Mouse (Mus musculus) hindbrain, postnatal 0 days (tissue): Measurements from ENCODE around the gene Reep3. TPM values are rescaled to one million over a fixed set of nuclear protein-coding genes. Genes with fewer than 3 reads are reported as not detected.
A peak's percentile ranks its signal among the peaks of the same experiment; 100 is the strongest.

Source experiments
- ATAC-seq: fragments of 200-750 bp; cut with Nextera tagmentation; 2 replicates; pipeline ENCODE4 v1.8.0; 2017; ENCODE audit warnings: mild to moderate bottlenecking, moderate TSS enrichment, moderate library complexity
- DNase-seq: peaks from one replicate; pipeline ENCODE4 v3.0.0-alpha.2; 2015; ENCODE audit warnings: low spot score
- H3K27ac ChIP-seq: fragments of 300-500 bp; sonication (generic); 2 replicates; pipeline ENCODE4 v1.5.1; 2014; ENCODE audit warnings: mild to moderate bottlenecking
- H3K27me3 ChIP-seq: fragments of 300-500 bp; sonication (generic); 2 replicates; pipeline ENCODE4 v1.6.1; 2014; ENCODE audit warnings: low read length, mixed read lengths; ENCODE audit not compliant: insufficient read depth
- H3K36me3 ChIP-seq: fragments of 300-500 bp; sonication (generic); 2 replicates; pipeline ENCODE4 v1.6.1; 2014; ENCODE audit warnings: low read length, mixed read lengths; ENCODE audit not compliant: insufficient read depth
- H3K4me1 ChIP-seq: fragments of 300-500 bp; sonication (generic); 2 replicates; pipeline ENCODE4 v1.6.1; 2014; ENCODE audit warnings: antibody characterized with exemption, low read length, mixed read lengths; ENCODE audit not compliant: insufficient read depth
- H3K4me2 ChIP-seq: fragments of 300-500 bp; sonication (generic); 2 replicates; pipeline ENCODE4 v1.6.1; 2014; ENCODE audit warnings: low read depth, mild to moderate bottlenecking, low read length, moderate library complexity, mixed read lengths
- H3K4me3 ChIP-seq: fragments of 300-500 bp; sonication (generic); 2 replicates; pipeline ENCODE4 v1.5.1; 2014; ENCODE audit warnings: low read length
- H3K9ac ChIP-seq: fragments of 300-500 bp; sonication (generic); replicated peaks from 2 replicates; pipeline ENCODE4 v1.6.1; 2014; ENCODE audit warnings: mild to moderate bottlenecking, low read length, moderate library complexity, mixed read lengths
- H3K9me3 ChIP-seq: fragments of 300-500 bp; sonication (generic); 2 replicates; pipeline ENCODE4 v1.6.1; 2016; ENCODE audit warnings: low read length, mixed read lengths
- CTCF ChIP-seq: IDR thresholded peaks from 2 replicates; pipeline ENCODE4 v1.5.1; 2016; ENCODE audit warnings: antibody characterized with exemption, control low read depth, low read depth
- WGBS: fragments of 180-500 bp; shearing (Covaris S2); extraction: QIAGEN DNeasy Blood & Tissue Kit; methylation state at CpG from one replicate; pipeline ENCODE4 v1.1.7; 2014; 5-methylcytosine and 5-hydroxymethylcytosine counted together
- polyA plus RNA-seq: library from polyadenylated mRNA; unstranded; fragments of >200 nt; fragmentation: Nextera tagmentation; extraction: Ambion mirVana; gene quantifications from 2 replicates; pipeline ENCODE4 v1.2.1, GENCODE M21; 2015
- total RNA-seq: library from RNA; depleted of rRNA; stranded (reverse); fragments of >200 nt; gene quantifications from 2 replicates; pipeline ENCODE4 v1.2.3, GENCODE M21; 2014

Reep3 gene
- total and polyA plus RNA-seq, 2 experiments from 2014 or later = 33.9 to 36.2 TPM

DNA sequence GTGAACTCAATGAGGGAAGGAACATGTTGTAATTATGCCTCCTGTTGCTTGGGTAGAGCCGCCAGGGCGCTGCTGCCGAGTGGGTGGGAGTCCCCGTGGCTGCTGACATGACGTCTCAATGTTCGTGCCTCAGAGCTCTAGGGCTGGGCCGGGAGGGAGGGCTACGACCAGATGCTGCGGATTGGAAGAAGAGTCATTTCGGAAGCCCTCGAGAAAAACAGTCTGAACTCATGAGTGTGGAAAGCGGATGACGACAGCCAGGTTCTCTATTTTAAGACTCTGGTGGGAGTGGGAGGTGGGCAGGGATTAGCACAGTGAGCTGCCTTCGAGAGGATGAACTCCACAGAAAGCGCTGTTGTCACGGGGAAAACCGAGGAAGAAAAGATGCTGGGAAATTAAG, 57.7 kb downstream of the Reep3 start:
- no peak overlapping the region for H3K9ac ChIP-seq
- no peak for TF ChIP-seq CTCF
- no peak overlapping the region for H3K4me3 ChIP-seq
- 53% methylated on average over 17 of the region's 17 CpGs for WGBS
- no peaks in the 10 kb centered on the region for H3K36me3 ChIP-seq
- H3K27me3 ChIP-seq = no peaks in the 10 kb centered on the region
- peaks cover 3% of the 10 kb centered on the region; the same call in 1 of the 2 replicates for H3K4me1 ChIP-seq
- H3K9me3 ChIP-seq = no peaks in the 10 kb centered on the region
- ATAC-seq = no peak
- no peak overlapping the region for H3K4me2 ChIP-seq
- no peak for DNase-seq
- H3K27ac ChIP-seq = no peak overlapping the region

DNA sequence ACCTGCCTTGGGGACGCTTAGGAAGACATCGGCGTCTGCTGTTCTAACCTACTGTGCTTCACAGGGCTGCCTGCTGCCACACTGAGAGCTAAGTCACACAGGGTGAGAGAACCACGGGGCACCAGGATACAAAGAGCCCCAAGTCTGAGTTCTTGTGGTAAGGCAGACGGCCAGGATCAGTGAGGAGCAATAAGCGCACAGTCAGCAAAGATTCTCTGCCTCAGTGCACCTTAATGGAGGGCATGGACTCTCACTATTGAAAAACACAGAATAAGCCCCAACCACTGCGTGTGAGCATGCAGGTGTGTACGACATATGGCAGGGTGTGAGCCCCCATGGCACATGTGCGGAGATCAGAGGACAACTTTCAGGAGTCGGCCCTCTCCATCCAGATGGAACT, 60.2 kb downstream of the Reep3 start:
- Histone ChIP-seq H3K9me3 (no peaks in the 10 kb centered on the region), H3K9ac (no peak overlapping the region), H3K4me3 (no peak overlapping the region), H3K4me2 (no peak overlapping the region), H3K27ac (no peak overlapping the region), H3K4me1 (no peaks in the 10 kb centered on the region; the same call in 1 of the 2 replicates), H3K27me3 (no peaks in the 10 kb centered on the region), H3K36me3 (no peaks in the 10 kb centered on the region)
- DNase-seq (no peak), ATAC-seq (no peak)
- TF ChIP-seq CTCF = no peak
- WGBS = 78% methylated on average over 10 of the region's 10 CpGs

DNA sequence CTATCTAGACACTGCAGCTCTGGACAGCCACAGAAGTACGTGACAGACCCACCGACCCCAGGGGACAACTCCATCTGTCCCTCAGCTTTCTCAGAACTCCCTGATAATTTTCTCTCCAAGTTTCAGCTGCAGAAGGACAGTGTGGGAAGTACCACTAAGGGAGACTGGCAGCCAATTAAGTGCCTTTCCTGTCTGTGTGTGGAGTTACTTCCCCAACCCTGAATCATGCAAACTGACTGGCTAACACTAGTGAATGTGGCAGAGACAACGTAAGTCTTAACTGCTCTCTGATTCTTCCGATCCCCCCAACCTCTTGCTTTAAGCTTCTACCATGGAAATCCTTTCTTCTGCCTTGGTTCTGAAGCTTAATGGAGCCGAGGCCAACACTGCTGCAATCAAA, 60.6 kb downstream of the Reep3 start:
- no peak overlapping the region for H3K4me2 ChIP-seq
- no peaks in the 10 kb centered on the region for H3K9me3 ChIP-seq
- no peaks in the 10 kb centered on the region for H3K36me3 ChIP-seq
- H3K4me1 ChIP-seq = no peaks in the 10 kb centered on the region; the same call in 1 of the 2 replicates
- no peak for DNase-seq
- TF ChIP-seq CTCF = no peak
- no peak overlapping the region for H3K4me3 ChIP-seq
- H3K9ac ChIP-seq = no peak overlapping the region
- ATAC-seq = no peak
- H3K27me3 ChIP-seq = no peaks in the 10 kb centered on the region
- H3K27ac ChIP-seq = no peak overlapping the region
- 70% methylated on average over 5 of the region's 5 CpGs for WGBS

- 86% methylated on average over 7 of the region's 7 CpGs for WGBS
- H3K27ac ChIP-seq = no peak overlapping the region
- no peak overlapping the region for H3K4me2 ChIP-seq
- no peak overlapping the region for H3K4me3 ChIP-seq
- DNase-seq (no peak), ATAC-seq (no peak)
- H3K27me3 ChIP-seq = no peaks in the 10 kb centered on the region
- TF ChIP-seq CTCF = no peak
- no peak overlapping the region for H3K9ac ChIP-seq
- 0 out of 2 replicates have a peak, but pooled peaks cover 5% of the 10 kb centered on the region for H3K36me3 ChIP-seq
- H3K4me1 ChIP-seq = no peaks in the 10 kb centered on the region; the same call in 1 of the 2 replicates
- no peaks in the 10 kb centered on the region for H3K9me3 ChIP-seq
These were observed 65.6 kb downstream of the Reep3 start for GRCm38 (mm10) chr10:67031186-67031585.

DNA sequence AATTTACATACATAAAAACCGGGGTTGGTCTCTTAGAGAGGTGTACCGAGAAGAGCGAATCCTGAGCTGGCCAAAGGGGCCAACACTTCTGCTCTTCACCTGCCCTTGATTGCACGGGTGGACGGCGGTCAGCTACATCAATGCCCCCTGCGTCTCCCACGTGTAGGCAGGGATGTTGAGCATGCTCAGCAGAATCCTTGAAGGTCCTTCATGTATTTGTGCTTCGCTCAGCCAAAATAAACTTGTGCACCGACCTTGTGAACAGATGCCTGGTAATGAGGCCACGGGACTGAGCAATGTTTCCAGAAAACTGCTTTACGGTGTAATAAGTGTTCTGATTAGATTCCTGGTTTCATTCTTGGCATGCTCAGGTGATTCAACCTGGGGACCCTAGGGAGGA, 67.4 kb downstream of the Reep3 start:
- no peak overlapping the region for H3K9ac ChIP-seq
- H3K27ac ChIP-seq = no peak overlapping the region
- TF ChIP-seq CTCF = no peak
- H3K9me3 ChIP-seq = no peaks in the 10 kb centered on the region
- DNase-seq = no peak
- no peak for ATAC-seq
- H3K36me3 ChIP-seq = 0 out of 2 replicates have a peak, but pooled peaks cover 5% of the 10 kb centered on the region
- no peak overlapping the region for H3K4me3 ChIP-seq
- H3K4me2 ChIP-seq = no peak overlapping the region
- no peaks in the 10 kb centered on the region for H3K27me3 ChIP-seq
- WGBS = 63% methylated on average over 12 of the region's 12 CpGs
- H3K4me1 ChIP-seq = 0 out of 2 replicates have a peak, but pooled peaks cover 6% of the 10 kb centered on the region

DNA sequence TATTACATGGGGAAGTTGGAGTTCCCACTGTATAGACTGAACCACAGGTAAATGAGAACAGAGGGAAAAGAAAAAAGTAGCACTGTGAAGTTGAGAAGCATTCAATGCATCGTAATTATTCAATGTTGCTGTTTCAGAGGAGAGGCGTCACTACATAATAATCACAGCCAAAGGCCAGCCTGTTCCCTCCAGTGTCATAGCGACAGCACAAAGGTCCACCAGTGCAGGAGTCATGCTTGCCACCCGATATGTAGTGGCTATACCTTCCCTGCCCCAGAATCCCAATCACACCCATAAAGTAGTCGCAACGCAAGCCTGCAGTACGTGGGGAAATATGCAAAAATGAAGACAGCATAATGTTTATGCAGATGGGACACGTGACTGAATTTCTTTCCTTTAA, 70.4 kb downstream of the Reep3 start:
- no peaks in the 10 kb centered on the region for H3K27me3 ChIP-seq
- 53% methylated on average over 8 of the region's 8 CpGs for WGBS
- H3K27ac ChIP-seq = peak overlapping the region; percentile 72
- 0 out of 2 replicates have a peak, but pooled peaks cover 6% of the 10 kb centered on the region for H3K4me1 ChIP-seq
- no peak for TF ChIP-seq CTCF
- 0 out of 2 replicates have a peak, but pooled peaks cover 5% of the 10 kb centered on the region for H3K36me3 ChIP-seq
- ATAC-seq (peak; percentile 62; the same call in 1 of the 2 replicates), DNase-seq (no peak)
- H3K4me3 ChIP-seq = no peak overlapping the region
- no peaks in the 10 kb centered on the region for H3K9me3 ChIP-seq
- H3K4me2 ChIP-seq = 0 out of 2 replicates have a peak overlapping the region, but pooled peaks have one; percentile 13
- H3K9ac ChIP-seq = no peak overlapping the region

DNA sequence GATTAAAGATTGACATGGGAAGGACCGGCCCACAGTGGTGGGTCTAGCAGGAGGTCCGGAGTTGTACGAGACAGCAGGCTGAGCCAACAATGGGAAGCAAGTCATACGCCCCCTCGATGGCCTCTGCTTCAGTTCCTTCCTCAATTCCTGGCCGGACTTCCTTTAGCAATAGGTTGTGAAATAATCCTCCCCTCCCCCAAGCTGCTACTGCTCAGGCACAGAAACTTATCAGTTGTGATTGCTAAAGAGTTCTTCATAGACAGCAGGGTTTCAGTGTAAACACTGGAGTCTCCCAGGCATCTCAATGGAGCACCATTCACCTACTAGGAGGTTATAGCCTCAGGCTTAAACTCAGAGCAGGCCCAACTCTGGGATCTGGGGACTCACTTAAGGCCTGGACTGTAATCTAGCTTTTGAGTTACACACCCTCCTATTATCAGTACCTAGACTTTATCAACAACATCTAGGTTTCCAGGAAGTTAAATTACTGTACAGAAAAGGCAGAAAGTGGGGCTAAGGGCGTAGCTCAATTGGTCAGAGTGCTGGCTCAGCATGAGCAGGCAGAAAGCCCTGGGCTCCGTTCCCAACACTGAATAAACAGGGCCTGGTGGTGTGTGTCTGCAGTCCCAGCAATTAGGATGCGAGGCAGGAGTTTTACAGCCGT, 71.0 kb downstream of the Reep3 start:
- H3K4me2 ChIP-seq = no peak overlapping the region
- peak overlapping the region; percentile 72 for H3K27ac ChIP-seq
- 32% methylated on average over 10 of the region's 10 CpGs for WGBS
- H3K9me3 ChIP-seq = no peaks in the 10 kb centered on the region
- TF ChIP-seq CTCF = no peak
- no peak overlapping the region for H3K9ac ChIP-seq
- DNase-seq (peak; percentile 83), ATAC-seq (peak; percentile 86)
- no peaks in the 10 kb centered on the region for H3K27me3 ChIP-seq
- no peak overlapping the region for H3K4me3 ChIP-seq
- 0 out of 2 replicates have a peak, but pooled peaks cover 5% of the 10 kb centered on the region for H3K36me3 ChIP-seq
- 0 out of 2 replicates have a peak, but pooled peaks cover 6% of the 10 kb centered on the region for H3K4me1 ChIP-seq
